Comparison of ENCODE assay signal across 23 mouse cellular contexts in the genomic region with DNA sequence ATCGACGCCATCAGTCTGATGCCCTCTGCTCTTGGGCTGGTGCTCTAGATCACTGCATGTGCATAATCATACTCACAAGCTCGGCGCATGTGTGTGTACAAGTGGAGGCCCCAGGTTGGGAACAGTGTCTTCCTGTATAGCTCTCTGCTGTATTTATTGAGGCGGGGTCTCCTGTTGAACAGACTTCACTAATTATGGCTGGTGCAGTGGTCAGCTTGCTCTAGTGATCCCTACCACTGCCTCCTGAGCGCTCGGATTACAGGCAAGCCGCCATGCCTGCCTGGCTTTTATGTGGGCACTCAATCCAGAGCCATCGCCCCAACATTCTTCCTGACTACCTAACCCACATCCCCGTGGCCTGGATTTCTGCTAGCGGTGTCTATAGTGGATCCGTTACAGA.
"Had no signal": no experiment of that assay in that cellular context is flagged by ENCODE, and none has a peak within 500 bp of the region (broad histone marks: within the 10 kb centered on the region; RNA-seq: fewer than 3 reads in every experiment).

No protein-coding gene starts in this region.

- H3K27ac ChIP-seq: heart, adult 2 months; heart, embryonic 13.5 days; heart, embryonic 15.5 days; hindbrain, embryonic 13.5 days; hindbrain, embryonic 15.5 days; hindbrain, postnatal 0 days; limb, embryonic 13.5 days; limb, embryonic 15.5 days; liver, embryonic 12.5 days; liver, embryonic 14.5 days had no signal

- H3K9me3 ChIP-seq: heart, embryonic 13.5 days; heart, embryonic 15.5 days; hindbrain, embryonic 13.5 days; hindbrain, embryonic 15.5 days; limb, embryonic 13.5 days; limb, embryonic 15.5 days; liver, embryonic 12.5 days had no signal

- H3K9ac ChIP-seq: heart, embryonic 13.5 days; heart, embryonic 15.5 days; hindbrain, embryonic 13.5 days; hindbrain, embryonic 15.5 days; limb, embryonic 13.5 days; limb, embryonic 15.5 days; liver, embryonic 12.5 days; liver, embryonic 14.5 days had no signal

- DNase-seq: gastrocnemius, postnatal 14 days; gastrocnemius, postnatal 36 days; heart, adult 11 months; heart, adult 2 months; heart, postnatal 14 days; heart, postnatal 36 days; kidney, adult 2 months; kidney, postnatal 14 days; kidney, postnatal 36 days; layer of hippocampus, adult 9-11 months; layer of hippocampus, postnatal 36 days; left cerebral cortex, postnatal 4 days; lung, adult 18-20 months had no signal

- H3K27me3 ChIP-seq: heart, embryonic 13.5 days; heart, embryonic 15.5 days; hindbrain, embryonic 13.5 days; hindbrain, embryonic 15.5 days; limb, embryonic 13.5 days; limb, embryonic 15.5 days; liver, embryonic 12.5 days had no signal

- H3K4me1 ChIP-seq: heart, embryonic 13.5 days; heart, embryonic 15.5 days; hindbrain, embryonic 13.5 days; hindbrain, embryonic 15.5 days; limb, embryonic 13.5 days; limb, embryonic 15.5 days; liver, embryonic 12.5 days had no signal

- H3K4me2 ChIP-seq: heart, embryonic 13.5 days; heart, embryonic 15.5 days; hindbrain, embryonic 13.5 days; hindbrain, embryonic 15.5 days; limb, embryonic 13.5 days; limb, embryonic 15.5 days; liver, embryonic 12.5 days had no signal

- H3K4me3 ChIP-seq: heart, adult 2 months; heart, embryonic 13.5 days; heart, embryonic 15.5 days; hindbrain, embryonic 13.5 days; hindbrain, embryonic 15.5 days; limb, embryonic 13.5 days; limb, embryonic 15.5 days; liver, embryonic 12.5 days had no signal

- ATAC-seq: hindbrain, postnatal 0 days; intestine, embryonic 16.5 days; liver, embryonic 12.5 days had no signal
